Mouse (Mus musculus): ENCODE results near the gene Pogz. TPM values are rescaled to one million over a fixed set of nuclear protein-coding genes. Genes with fewer than 3 reads are reported as not detected.

Gene Pogz
- polyA plus RNA-seq, 1 experiment from 2014 or later: 24.1 TPM

DNA sequence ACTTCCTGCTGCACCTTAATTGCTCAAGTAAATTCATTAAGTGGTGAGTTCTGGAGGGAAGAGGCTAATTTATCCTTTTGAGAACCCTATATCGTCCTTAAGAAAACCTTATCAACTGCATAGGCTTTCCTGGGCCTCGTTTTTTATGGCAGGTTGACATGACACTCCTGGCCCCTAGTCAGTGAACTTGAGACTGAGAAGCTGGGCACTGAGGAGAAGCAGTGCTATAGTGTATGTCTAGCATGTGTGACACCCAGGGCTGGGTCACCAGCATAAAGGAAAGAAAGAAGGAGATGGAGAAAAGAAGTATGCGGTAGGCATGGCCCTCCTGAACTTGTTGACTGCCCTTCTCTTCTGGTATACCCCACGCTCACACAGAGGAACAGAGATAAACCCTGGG, 23.3 kb upstream of the Pogz start:
- H3K9ac ChIP-seq: no peak overlapping the region
- H3K4me1 ChIP-seq: no peaks in the 10 kb centered on the region
- 83% methylated on average over 4 of the region's 4 CpGs for WGBS
- H3K4me3 ChIP-seq: no peak overlapping the region
- H3K27ac ChIP-seq: no peak overlapping the region
- H3K9me3 ChIP-seq (replicated peaks): no peaks in the 10 kb centered on the region
- no peaks in the 10 kb centered on the region for H3K27me3 ChIP-seq
- H3K36me3 ChIP-seq: no peaks in the 10 kb centered on the region
- no peak overlapping the region for H3K4me2 ChIP-seq (replicated peaks)
- ATAC-seq (ENCODE audit: low FRiP score): no peak

DNA sequence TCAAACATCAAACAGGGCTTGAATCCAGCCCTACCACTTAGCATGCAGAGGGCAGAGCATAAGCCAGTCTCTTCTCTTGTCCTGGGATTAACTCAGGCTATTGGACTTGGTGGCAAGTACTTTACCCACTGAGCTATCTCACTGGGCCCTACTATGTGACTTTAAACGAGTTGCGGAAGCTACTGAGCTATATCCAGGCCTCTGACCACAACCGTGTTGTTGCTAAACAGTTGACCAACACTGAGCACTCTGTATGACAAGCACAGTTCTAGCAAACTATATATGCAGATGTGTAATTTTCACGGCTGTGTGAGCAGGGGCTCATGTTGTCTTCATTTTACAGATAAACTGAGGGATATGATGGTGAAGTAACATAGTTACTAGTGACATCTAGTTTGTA, 22.7 kb upstream of the Pogz start:
- no peak overlapping the region for H3K27ac ChIP-seq
- H3K4me1 ChIP-seq: no peaks in the 10 kb centered on the region
- no peak overlapping the region for H3K4me2 ChIP-seq (replicated peaks)
- 87% methylated on average over 4 of the region's 4 CpGs for WGBS
- no peak overlapping the region for H3K4me3 ChIP-seq
- no peaks in the 10 kb centered on the region for H3K36me3 ChIP-seq
- no peak overlapping the region for H3K9ac ChIP-seq
- H3K27me3 ChIP-seq: no peaks in the 10 kb centered on the region
- no peaks in the 10 kb centered on the region for H3K9me3 ChIP-seq (replicated peaks)
- ATAC-seq (ENCODE audit: low FRiP score): no peak

DNA sequence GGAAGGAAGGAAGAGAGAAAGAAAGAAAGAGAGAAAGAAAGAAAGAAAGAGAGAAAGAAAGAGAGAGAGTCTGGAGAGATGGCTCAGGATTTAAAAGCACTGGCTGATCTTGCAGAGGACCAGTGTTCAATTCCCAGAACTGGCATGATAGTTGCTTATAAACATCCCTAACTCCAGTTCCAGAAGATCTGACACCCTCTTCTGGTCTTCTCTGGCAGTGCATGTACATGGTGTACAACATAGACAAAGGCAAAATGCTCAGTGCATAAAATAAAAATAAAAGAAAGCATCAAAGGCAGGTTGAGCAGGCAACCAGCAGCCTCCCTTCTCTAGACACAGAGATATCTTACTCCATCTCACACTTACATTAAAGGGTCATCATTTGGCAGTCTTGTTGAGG, 21.8 kb upstream of the Pogz start:
- ATAC-seq (ENCODE audit: low FRiP score): no peak
- Histone ChIP-seq H3K4me1 (no peaks in the 10 kb centered on the region), H3K4me2 (replicated peaks) (no peak overlapping the region)

DNA sequence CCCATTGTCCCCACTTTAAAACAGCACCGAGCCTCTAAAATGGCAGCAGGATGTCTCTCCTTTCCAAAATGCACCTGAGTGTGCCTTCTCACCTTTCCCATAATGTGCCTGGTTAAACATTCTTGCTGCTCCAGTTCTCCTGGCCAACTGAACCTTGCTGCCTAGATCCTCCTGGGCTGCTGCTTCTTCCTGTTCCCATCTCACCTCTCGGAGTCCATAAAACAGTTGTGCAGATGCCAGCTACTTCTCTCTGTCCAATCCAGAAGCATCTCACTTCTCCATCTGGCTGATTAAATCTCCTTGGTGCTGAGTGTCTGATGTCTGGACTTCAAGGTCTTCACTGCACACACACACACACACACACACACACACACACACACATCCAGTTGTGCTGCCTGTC, 19.6 kb upstream of the Pogz start:
- Histone ChIP-seq H3K36me3 (no peaks in the 10 kb centered on the region), H3K4me1 (no peaks in the 10 kb centered on the region), H3K4me2 (replicated peaks) (no peak overlapping the region), H3K27me3 (no peaks in the 10 kb centered on the region), H3K9me3 (replicated peaks) (no peaks in the 10 kb centered on the region), H3K9ac (no peak overlapping the region), H3K4me3 (no peak overlapping the region), H3K27ac (no peak overlapping the region)
- WGBS: 91% methylated on average over 2 of the region's 2 CpGs
- ATAC-seq (ENCODE audit: low FRiP score): no peak

More for the DNA sequence above, 21.8 kb upstream of the Pogz start:
- Histone ChIP-seq H3K9ac (no peak overlapping the region), H3K4me3 (no peak overlapping the region), H3K27ac (no peak overlapping the region), H3K9me3 (replicated peaks) (no peaks in the 10 kb centered on the region), H3K27me3 (no peaks in the 10 kb centered on the region), H3K36me3 (no peaks in the 10 kb centered on the region)

DNA sequence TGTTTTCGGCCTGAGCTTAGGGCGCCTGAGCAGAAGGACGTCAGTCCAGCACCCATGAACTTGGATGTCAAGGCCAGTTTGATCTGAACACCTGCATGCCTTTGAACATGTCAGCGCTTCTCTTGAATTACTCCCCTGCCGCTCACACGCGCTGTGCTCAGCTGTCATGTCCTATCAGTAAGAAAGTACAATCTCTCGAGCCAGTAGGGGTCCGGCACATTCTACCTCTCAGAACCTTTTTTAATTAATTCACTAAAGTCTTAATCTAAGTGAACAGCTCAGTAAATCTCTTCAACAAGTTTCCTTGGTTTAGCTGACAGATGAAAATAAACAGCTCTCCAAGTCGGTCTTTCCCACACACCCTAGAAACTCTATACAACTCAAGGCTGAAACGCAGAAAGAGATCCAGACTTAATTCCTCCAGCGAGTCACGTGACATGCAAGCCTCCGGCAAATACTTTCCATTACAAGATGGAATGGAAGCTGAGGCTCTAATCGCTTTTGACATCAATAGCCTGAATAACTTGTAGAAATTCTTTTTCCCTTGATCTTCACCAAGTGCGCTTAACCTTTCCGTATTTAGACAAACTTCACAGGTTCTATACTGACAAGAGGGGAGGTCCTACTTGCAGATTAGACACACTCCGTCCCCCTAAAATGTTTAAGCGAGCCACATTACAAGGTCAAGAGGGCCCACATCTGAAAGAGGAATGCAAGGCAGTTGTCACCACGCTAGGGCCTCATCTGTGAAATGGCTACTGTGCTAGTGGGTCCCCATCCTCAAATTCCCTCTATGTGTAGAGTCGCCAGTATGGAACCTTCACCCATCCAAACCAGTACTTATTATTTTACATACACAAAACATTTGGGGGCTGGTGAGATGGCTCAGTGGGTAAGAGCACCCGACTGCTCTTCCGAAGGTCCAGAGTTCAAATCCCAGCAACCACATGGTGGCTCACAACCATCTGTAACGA, 17.6 kb upstream of the Pogz start:
- no peaks in the 10 kb centered on the region for H3K27me3 ChIP-seq
- no peak overlapping the region for H3K4me3 ChIP-seq
- H3K36me3 ChIP-seq: no peaks in the 10 kb centered on the region
- H3K27ac ChIP-seq: no peak overlapping the region
- no peaks in the 10 kb centered on the region for H3K4me1 ChIP-seq
- 0 out of 2 replicates have a peak, but pooled peaks cover 2% of the 10 kb centered on the region for H3K9me3 ChIP-seq (replicated peaks)
- no peak overlapping the region for H3K4me2 ChIP-seq (replicated peaks)
- H3K9ac ChIP-seq: no peak overlapping the region
- ATAC-seq (ENCODE audit: low FRiP score): no peak
- WGBS: 73% methylated on average over 24 of the region's 24 CpGs

DNA sequence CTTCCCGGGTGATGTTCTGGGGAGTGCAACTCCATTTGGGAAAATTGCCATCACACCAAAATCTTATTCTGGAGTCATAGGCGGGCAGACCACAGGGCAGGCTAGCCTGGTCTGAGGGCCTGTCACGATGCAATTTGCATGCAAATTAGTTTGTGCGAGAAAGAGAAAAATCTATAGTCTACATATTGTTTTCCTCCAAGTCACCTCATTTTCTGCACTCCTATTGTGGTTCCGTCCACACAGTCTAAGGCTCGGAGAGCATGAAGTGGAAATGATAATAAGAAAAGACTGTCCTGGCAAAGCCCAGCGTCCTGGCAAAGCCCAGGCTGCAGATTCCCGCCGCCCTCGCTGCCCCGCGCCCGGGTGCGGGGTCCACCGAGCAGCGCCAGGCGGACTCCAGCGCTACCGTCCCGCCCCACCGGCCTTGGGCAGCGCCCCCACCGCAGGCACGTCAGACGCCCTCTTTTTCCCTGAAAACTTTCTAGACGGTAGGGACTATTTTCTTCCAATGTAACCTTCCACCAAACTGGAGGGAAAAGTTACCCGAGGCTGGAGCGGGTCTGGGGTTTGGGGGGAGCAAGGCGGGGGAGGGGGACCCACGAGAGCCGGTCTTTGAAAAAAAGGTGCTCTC, 16.2 kb upstream of the Pogz start:
- Histone ChIP-seq H3K4me1 (no peaks in the 10 kb centered on the region), H3K36me3 (no peaks in the 10 kb centered on the region), H3K4me2 (replicated peaks) (peak overlapping the region; percentile 64), H3K9ac (peak overlapping the region; percentile 81), H3K4me3 (peak overlapping the region; percentile 62), H3K27me3 (no peaks in the 10 kb centered on the region), H3K27ac (peak overlapping the region; percentile 90), H3K9me3 (replicated peaks) (0 out of 2 replicates have a peak, but pooled peaks cover 2% of the 10 kb centered on the region)
- 2% methylated on average over 31 of the region's 31 CpGs for WGBS
- ATAC-seq (ENCODE audit: low FRiP score): peak; percentile 78

DNA sequence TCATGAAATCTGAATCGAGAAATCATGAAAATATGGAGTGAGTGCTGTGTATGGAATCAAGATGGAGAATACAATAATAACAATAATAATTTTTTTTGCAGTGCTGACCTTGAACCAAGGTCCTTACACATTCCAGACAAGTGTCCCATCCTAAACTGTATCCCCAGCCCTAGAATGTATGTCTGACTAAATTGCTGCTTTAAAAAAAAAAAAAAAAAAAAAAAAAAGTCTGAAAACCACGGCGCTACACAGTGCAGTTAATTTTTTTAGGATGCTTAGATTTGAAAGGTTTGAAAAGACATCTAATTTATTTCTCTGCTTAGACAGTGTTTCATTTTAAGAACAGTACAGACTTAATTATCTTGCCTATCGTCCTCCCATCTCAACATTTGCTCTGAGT, 15.3 kb upstream of the Pogz start:
- no peak for ATAC-seq (ENCODE audit: low FRiP score)
- H3K27ac ChIP-seq: no peak overlapping the region
- no peaks in the 10 kb centered on the region for H3K4me1 ChIP-seq
- H3K9me3 ChIP-seq (replicated peaks): 0 out of 2 replicates have a peak, but pooled peaks cover 2% of the 10 kb centered on the region
- 87% methylated on average over 4 of the region's 4 CpGs for WGBS
- no peaks in the 10 kb centered on the region for H3K36me3 ChIP-seq
- H3K27me3 ChIP-seq: no peaks in the 10 kb centered on the region
- peak overlapping the region; percentile 64 for H3K4me2 ChIP-seq (replicated peaks)
- H3K9ac ChIP-seq: no peak overlapping the region; the same call in 1 of the 2 replicates
- no peak overlapping the region for H3K4me3 ChIP-seq

DNA sequence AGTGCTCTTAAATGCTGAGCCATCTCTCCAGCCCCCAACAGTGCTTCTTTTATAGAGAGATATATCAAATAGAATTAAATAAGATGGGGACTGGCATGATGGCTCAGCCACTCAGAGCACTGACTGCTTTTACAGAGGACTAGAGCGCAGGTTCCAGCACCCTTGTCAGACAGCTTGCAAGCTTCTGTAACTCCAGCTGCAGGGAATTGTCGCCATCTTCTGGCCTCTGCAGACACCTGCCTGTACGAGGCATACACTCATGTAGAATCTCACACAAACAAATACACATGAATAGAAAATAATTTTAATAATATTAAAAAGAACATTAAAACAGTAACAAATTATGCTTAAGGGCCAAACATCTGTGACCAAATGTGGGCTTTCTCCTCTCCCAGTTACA, 13.3 kb upstream of the Pogz start:
- H3K4me1 ChIP-seq: no peaks in the 10 kb centered on the region
- H3K36me3 ChIP-seq: no peaks in the 10 kb centered on the region
- no peak for ATAC-seq (ENCODE audit: low FRiP score)
- no peak overlapping the region for H3K27ac ChIP-seq
- no peak overlapping the region for H3K9ac ChIP-seq
- H3K27me3 ChIP-seq: no peaks in the 10 kb centered on the region
- H3K4me3 ChIP-seq: no peak overlapping the region
- 83% methylated on average over 3 of the region's 3 CpGs for WGBS
- H3K4me2 ChIP-seq (replicated peaks): no peak overlapping the region
- 0 out of 2 replicates have a peak, but pooled peaks cover 2% of the 10 kb centered on the region for H3K9me3 ChIP-seq (replicated peaks)

DNA sequence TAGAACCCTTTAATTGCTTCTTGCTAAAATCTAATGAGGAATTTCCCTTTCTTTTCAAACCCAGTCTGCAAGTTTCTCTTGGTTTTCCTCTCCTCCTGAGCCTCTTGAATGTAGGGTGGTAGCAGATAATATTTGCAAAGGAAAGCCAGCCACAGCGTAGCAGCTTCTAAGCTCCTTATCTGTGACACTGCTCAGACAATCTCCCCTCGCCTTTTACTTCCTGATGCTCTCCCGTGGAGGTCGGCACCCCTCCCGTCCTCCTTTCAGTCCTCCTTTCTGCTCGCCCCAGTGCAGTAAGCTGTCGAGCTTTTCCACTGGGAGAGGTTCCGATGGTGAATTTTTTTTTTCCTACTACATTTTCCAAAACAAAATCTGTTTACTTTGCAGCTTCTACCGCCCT, 5.3 kb upstream of the Pogz start:
- peaks cover 4% of the 10 kb centered on the region; the same call in 1 of the 2 replicates for H3K4me1 ChIP-seq
- no peak overlapping the region for H3K27ac ChIP-seq
- no peak overlapping the region for H3K9ac ChIP-seq
- no peak for ATAC-seq (ENCODE audit: low FRiP score)
- WGBS: 27% methylated on average over 9 of the region's 9 CpGs
- H3K4me3 ChIP-seq: no peak overlapping the region
- H3K9me3 ChIP-seq (replicated peaks): no peaks in the 10 kb centered on the region
- H3K36me3 ChIP-seq: no peaks in the 10 kb centered on the region
- no peak overlapping the region for H3K4me2 ChIP-seq (replicated peaks)
- H3K27me3 ChIP-seq: no peaks in the 10 kb centered on the region; the same call in 1 of the 2 replicates

DNA sequence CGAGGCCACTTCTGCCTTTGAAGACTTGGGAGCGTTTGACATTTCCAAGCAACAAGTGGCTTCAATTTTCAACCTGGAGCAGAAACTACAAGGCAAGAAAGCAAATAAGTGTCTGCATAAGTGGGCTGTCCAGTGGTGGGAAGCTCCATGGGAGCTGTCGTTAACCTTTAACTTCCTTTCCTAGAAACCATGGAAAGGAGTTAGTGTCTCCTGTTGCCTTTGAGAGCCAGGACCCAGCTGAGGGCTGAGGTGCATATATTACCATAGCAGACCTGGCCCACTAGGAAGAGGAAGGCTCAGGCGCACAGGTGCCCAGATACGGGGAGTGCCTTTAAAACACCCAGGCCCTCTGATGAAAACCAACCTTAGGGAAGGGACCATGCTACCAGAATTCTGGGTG, 4.7 kb upstream of the Pogz start:
- H3K9ac ChIP-seq: no peak overlapping the region
- 84% methylated on average over 5 of the region's 5 CpGs for WGBS
- H3K4me3 ChIP-seq: no peak overlapping the region
- H3K27ac ChIP-seq: no peak overlapping the region
- H3K9me3 ChIP-seq (replicated peaks): no peaks in the 10 kb centered on the region
- no peak overlapping the region for H3K4me2 ChIP-seq (replicated peaks)
- no peak for ATAC-seq (ENCODE audit: low FRiP score)
- H3K27me3 ChIP-seq: no peaks in the 10 kb centered on the region; the same call in 1 of the 2 replicates
- H3K36me3 ChIP-seq: no peaks in the 10 kb centered on the region
- peaks cover 4% of the 10 kb centered on the region; the same call in 1 of the 2 replicates for H3K4me1 ChIP-seq

DNA sequence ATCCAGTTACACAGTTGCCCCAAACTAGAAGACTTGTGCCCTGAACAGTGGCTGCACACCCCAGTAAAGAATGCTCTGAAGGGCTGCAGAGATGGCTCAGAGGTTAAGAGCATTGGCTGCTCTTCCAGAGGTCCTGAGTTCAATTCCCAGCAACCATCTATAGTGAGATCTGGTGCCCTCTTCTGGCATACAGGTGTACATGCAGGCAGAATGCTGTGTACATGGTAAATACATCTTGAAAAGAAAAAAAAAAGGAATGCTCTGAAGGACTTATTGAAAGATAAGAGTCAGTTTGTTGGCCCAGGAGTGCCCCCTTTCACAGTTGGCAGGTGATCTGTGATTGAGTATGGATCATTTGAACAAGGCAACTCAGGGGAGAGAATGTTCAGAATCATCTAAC, 4.0 kb upstream of the Pogz start:
- Histone ChIP-seq H3K36me3 (no peaks in the 10 kb centered on the region), H3K4me2 (replicated peaks) (no peak overlapping the region), H3K27ac (no peak overlapping the region), H3K27me3 (no peaks in the 10 kb centered on the region; the same call in 1 of the 2 replicates), H3K9ac (no peak overlapping the region), H3K4me3 (no peak overlapping the region), H3K9me3 (replicated peaks) (no peaks in the 10 kb centered on the region), H3K4me1 (peaks cover 4% of the 10 kb centered on the region; the same call in 1 of the 2 replicates)
- no peak for ATAC-seq (ENCODE audit: low FRiP score)

DNA sequence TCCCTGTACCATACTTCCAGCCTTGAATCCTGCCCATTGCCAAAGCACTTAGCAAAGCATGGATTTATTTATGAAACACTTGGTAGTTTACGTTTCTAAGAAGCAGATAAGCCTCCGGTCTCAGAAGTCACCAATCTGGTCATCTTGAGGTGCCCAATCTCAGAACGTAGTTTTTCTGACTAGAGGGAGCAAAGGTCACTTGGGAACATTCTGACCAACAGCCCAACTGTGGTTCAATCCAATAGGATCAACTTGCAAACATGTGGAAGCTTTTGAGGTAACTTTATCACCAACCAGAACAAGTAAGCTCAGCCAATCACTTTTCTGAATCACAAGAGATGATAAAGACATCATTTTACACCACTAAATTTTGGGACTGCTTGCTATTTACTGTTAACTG, 2.0 kb upstream of the Pogz start:
- Histone ChIP-seq H3K9ac (no peak overlapping the region), H3K36me3 (no peaks in the 10 kb centered on the region), H3K9me3 (replicated peaks) (no peaks in the 10 kb centered on the region), H3K4me3 (no peak overlapping the region), H3K4me2 (replicated peaks) (no peak overlapping the region), H3K27ac (no peak overlapping the region), H3K4me1 (peaks cover 18% of the 10 kb centered on the region), H3K27me3 (no peaks in the 10 kb centered on the region; the same call in 1 of the 2 replicates)
- ATAC-seq (ENCODE audit: low FRiP score): no peak
- WGBS: 82% methylated on average over 3 of the region's 3 CpGs

Data from hindbrain, embryonic 12.5 days (tissue).